Mouse (Mus musculus) ES-E14 (cell line): Measurements from ENCODE around the gene Parn.

Source experiments
- CHD2 ChIP-seq: IDR thresholded peaks from 2 replicates; pipeline ENCODE4 v1.6.1; 2014; ENCODE audit warnings: mild to moderate bottlenecking, low read depth, low read length, inconsistent platforms
- ZC3H11A ChIP-seq: IDR thresholded peaks from 2 replicates; pipeline ENCODE4 v1.6.1; 2012; ENCODE audit warnings: low read depth, mild to moderate bottlenecking, inconsistent platforms, low read length, borderline replicate concordance
- ZNF384 ChIP-seq: IDR thresholded peaks from 2 replicates; pipeline ENCODE4 v1.6.1; 2012; ENCODE audit warnings: low read depth, low read length, inconsistent platforms

GRCm38 (mm10) chr16:13608705-13609085 is 59.3 kb downstream of the Parn start:
- TF ChIP-seq ZNF384: no peak
- no peak for TF ChIP-seq CHD2
- TF ChIP-seq ZC3H11A: no peak
